Mouse (Mus musculus) v-Abl transformed pro-B cells (cell line): ENCODE measurements around the gene Galnt16.

Experiments
- in situ Hi-C, 2 experiments: fragments of 400-800 bp; cut with MboI; formaldehyde crosslinking; loops; one replicate each; pipeline ENCODE4 v1.15.1; 2025; ENCODE audit not compliant: unreplicated experiment in 2 of 2

The Galnt16 gene

DNA sequence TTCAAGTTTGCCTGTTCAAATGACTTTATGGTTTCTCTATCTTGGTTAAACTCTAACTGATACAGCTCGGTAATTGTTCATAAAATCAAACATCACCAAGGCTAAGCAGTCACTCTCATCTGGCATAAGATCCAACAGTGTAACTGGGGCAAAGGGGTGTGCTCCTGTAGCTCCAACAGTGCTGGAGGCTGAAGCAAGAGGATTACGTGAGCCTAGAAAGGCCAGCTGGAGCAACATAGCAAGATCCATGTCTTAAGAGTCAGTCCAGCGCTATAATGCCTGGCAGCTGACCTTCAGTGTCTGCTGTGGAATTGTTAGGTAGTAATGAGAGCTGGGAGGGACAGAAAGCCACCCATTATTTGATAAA, 136.6 kb downstream of the Galnt16 start:
- in situ Hi-C loops, result no loop called here

DNA sequence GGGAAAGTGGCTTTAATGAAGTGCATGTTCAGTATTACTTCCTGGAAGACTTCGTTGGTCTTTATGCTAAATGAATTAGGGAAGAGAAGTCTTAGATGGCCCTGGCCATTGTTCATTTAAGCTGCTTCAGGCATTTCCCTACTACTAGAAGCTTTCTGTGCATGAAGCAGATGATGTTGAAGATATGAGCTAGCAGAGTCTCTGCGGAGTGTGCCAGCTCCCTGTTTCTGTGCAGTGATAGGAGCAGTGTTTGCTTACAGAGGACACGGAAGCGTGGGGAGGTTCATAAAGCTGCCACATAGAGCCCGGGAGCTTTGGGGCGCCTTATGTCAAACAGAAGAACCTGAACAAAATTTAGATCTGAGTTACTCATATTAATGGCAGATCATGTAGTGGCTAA, 140.6 kb downstream of the Galnt16 start:
- in situ Hi-C loops, result no loop called here

DNA sequence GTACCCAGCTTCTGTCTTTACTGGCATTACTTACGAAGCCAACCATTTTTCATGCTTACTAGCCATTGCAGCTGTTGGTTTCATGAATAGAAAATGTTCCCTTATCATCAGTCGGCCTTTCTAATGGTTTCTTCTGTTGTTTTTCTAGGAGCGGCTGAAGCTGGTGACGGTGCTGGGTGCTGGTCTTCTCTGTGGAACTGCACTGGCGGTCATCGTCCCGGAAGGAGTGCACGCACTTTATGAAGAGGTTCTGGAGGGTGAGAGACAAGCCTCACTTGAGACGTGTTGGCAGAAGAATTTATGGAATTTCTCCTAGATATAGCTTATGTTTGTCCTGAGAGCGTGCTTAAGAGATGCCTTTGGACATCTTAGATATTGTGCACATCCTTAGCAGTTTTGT, 144.2 kb downstream of the Galnt16 start:
- in situ Hi-C loops, result loop anchor here in 1 of 2 experiments (10.0 kb wide), 1 partner anchor 508 kb away; no protein-coding TSS in a partner anchor

DNA sequence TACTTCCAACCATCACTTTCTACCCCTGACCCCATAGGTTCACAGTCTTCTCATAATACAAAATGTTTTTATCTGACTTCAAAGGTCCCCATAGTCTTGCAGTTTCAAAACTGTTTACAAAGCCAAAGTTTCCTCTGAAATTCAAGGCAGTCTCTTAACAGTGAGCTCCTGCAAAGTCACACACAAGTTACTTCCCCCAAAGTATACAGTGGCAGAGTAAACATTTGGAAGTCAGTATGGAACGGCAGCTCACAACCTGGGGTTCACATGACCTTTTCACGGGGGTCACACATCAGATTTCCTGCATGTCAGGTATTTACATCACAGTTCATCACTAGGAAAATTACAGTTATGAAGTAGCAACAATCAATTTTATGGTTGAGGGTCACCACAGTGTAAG, 145.9 kb downstream of the Galnt16 start:
- in situ Hi-C loops, result loop anchor here in 1 of 2 experiments (10.0 kb wide), 1 partner anchor 509 kb away; no protein-coding TSS in a partner anchor

DNA sequence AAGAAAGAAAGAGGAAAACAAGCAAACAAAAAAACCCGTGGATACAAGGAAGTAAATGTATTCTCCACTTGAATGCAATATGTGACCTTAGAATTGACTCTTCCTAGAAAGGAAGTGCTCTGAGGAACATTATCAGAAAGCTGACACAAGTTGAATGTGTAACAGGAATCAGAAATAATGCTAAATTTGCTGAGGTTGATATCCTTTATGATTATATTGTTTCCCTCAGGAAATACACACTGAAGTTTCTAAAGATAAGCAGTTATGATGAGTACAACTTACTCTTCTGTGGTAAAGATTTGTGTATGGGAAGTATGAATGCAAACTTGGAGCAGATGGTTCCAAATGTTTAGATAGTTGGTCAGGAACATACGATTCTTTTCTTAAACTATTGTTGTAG, 150.3 kb downstream of the Galnt16 start:
- in situ Hi-C loops, result loop anchor here in 1 of 2 experiments (10.0 kb wide), 1 partner anchor 514 kb away; no protein-coding TSS in a partner anchor

DNA sequence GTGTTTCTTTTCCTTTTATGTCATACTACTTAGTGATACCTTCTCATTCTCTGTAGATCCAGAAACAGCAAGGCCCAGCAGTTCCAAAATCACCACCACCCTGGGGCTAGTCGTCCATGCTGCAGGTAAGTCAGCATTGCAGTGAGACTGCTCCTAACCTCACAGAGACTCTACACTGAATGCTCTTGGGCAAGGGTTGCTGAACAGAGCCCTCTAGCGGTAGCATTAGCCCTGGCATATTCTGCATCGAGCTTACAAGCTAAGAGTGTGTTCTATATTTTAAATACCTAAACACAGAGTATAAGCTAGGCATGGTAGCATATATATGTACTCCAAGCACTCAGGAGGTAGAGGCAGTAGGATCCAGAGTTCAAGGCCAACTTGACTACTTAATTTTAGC, 155.1 kb downstream of the Galnt16 start:
- in situ Hi-C loops, result no loop called here
